Comparison of ENCODE assay signal across 19 mouse cellular contexts in genomic region chr3:28420194-28420593, GRCm38 (mm10).
DNase-seq lines count a peak whose midpoint lies in the region; ATAC-seq lines count a peak whose summit lies in the region.
"Had no signal": no experiment of that assay in that cellular context is flagged by ENCODE, and none has a peak within 500 bp of the region (broad histone marks: within the 10 kb centered on the region; RNA-seq: fewer than 3 reads in every experiment).

No protein-coding gene starts in this region.

- peaks cover 4% of the 10 kb centered on the region; the same call in 1 of the 2 replicates for H3K4me1 ChIP-seq in heart, embryonic 11.5 days (ENCODE audit: control insufficient read depth, insufficient read depth, low read length)
- H3K4me1 ChIP-seq in heart, embryonic 14.5 days (ENCODE audit: control insufficient read depth in 2 of 2, insufficient read depth in 2 of 2, low read length in 2 of 2): peaks cover 0 to 16% of the 10 kb centered on the region in 2 experiments; a peak in 2 of 4 replicates
- H3K4me1 ChIP-seq: liver, embryonic 12.5 days had no signal

- peak; percentile 53 for DNase-seq in heart, adult 8-10 months (ENCODE audit: low spot score)
- DNase-seq in Muller cell, postnatal 12 days (ENCODE audit: inconsistent ontology term): peak; percentile 75
- DNase-seq in heart, postnatal 4 days: peak; percentile 59
- no peak for DNase-seq in adrenal gland, postnatal 25 days
- no peak for DNase-seq in embryo, embryonic 10 days (ENCODE audit: low spot score)
- DNase-seq: cerebellum, adult 8-10 months; kidney, adult 8-10 months; kidney, postnatal 14 days; lung, adult 2 months; lung, postnatal 4 days; right cerebral cortex, postnatal 4 days; thymus, adult 2 months had no signal

- H3K27me3 ChIP-seq in heart, embryonic 11.5 days (ENCODE audit: control insufficient read depth, insufficient read depth, low read length): no peaks in the 10 kb centered on the region
- H3K27me3 ChIP-seq in heart, embryonic 14.5 days (ENCODE audit: control insufficient read depth, insufficient read depth, low read length): no peaks in the 10 kb centered on the region
- H3K27me3 ChIP-seq: embryonic facial prominence, embryonic 12.5 days; hindbrain, embryonic 12.5 days; liver, embryonic 12.5 days had no signal

- no peak for ATAC-seq in heart, embryonic 11.5 days (replicated peaks; ENCODE audit: insufficient number of reproducible peaks, low FRiP score, low TSS enrichment)
- peak; percentile 54; the same call in 1 of the 2 replicates for ATAC-seq in heart, embryonic 14.5 days (ENCODE audit: insufficient number of reproducible peaks, insufficient read depth, low FRiP score, low read depth)
- ATAC-seq: forebrain, embryonic 14.5 days; liver, embryonic 12.5 days had no signal

- H3K4me3 ChIP-seq in heart, embryonic 11.5 days (ENCODE audit: low read depth, low read length): no peak overlapping the region
- H3K4me3 ChIP-seq in heart, embryonic 14.5 days (ENCODE audit: control insufficient read depth in 1 of 2, insufficient read depth in 1 of 2, low read depth in 1 of 2, low read length in 2 of 2): no peak overlapping the region
- H3K4me3 ChIP-seq: embryonic facial prominence, embryonic 12.5 days; erythroblast, embryonic 14.5 days; hindbrain, embryonic 12.5 days; liver, embryonic 12.5 days had no signal

- WGBS in heart, embryonic 11.5 days (ENCODE audit: insufficient replicate concordance): 75% methylated on average over 6 of the region's 6 CpGs
- WGBS in heart, embryonic 14.5 days: 44% methylated on average over 6 of the region's 6 CpGs

- no peak overlapping the region for H3K4me2 ChIP-seq in heart, embryonic 11.5 days
- no peak overlapping the region; the same call in 1 of the 2 replicates for H3K4me2 ChIP-seq in heart, embryonic 14.5 days (ENCODE audit: low read length)
- H3K4me2 ChIP-seq: embryonic facial prominence, embryonic 12.5 days; hindbrain, embryonic 12.5 days; liver, embryonic 12.5 days had no signal

- H3K9ac ChIP-seq in heart, embryonic 11.5 days (ENCODE audit: low read depth, low read length): no peak overlapping the region
- H3K9ac ChIP-seq in heart, embryonic 14.5 days (ENCODE audit: low read length): no peak overlapping the region
- H3K9ac ChIP-seq: embryonic facial prominence, embryonic 12.5 days; hindbrain, embryonic 12.5 days; liver, embryonic 12.5 days had no signal

- no peaks in the 10 kb centered on the region for H3K36me3 ChIP-seq in heart, embryonic 11.5 days (ENCODE audit: control insufficient read depth, insufficient read depth, low read length)
- H3K36me3 ChIP-seq in heart, embryonic 14.5 days (ENCODE audit: control insufficient read depth, insufficient read depth, low read length): no peaks in the 10 kb centered on the region
- H3K36me3 ChIP-seq: embryonic facial prominence, embryonic 12.5 days; hindbrain, embryonic 12.5 days; liver, embryonic 12.5 days had no signal

- no peak overlapping the region for H3K27ac ChIP-seq in heart, embryonic 11.5 days (ENCODE audit: low read depth, low read length)
- H3K27ac ChIP-seq in heart, embryonic 14.5 days (replicated peaks in 1 of 2; ENCODE audit: control insufficient read depth in 1 of 2, insufficient read depth in 1 of 2, low read depth in 2 of 2, low read length in 2 of 2): peak overlapping the region; percentile 21 to 61; a peak in 3 of 4 replicates
- H3K27ac ChIP-seq: embryonic facial prominence, embryonic 12.5 days; hindbrain, embryonic 12.5 days; liver, embryonic 12.5 days had no signal

- no peaks in the 10 kb centered on the region for H3K9me3 ChIP-seq in heart, embryonic 11.5 days (replicated peaks; ENCODE audit: control insufficient read depth, low read length)
- no peaks in the 10 kb centered on the region for H3K9me3 ChIP-seq in heart, embryonic 14.5 days (ENCODE audit: control insufficient read depth, low read length)
- H3K9me3 ChIP-seq: embryonic facial prominence, embryonic 12.5 days; hindbrain, embryonic 12.5 days; liver, embryonic 12.5 days had no signal

Comparison
In these comparisons a context has a peak if more than half of its experiments do, and no peak if none do; other contexts are left out.
1. DNase-seq: peak in heart, adult 8-10 months (single experiment), Muller cell, postnatal 12 days (single experiment) and heart, postnatal 4 days (single experiment); none in adrenal gland, postnatal 25 days (single experiment) and embryo, embryonic 10 days (single experiment).